Mouse (Mus musculus): ENCODE measurements around the gene Tbxas1.
A peak's percentile ranks its signal among the peaks of the same experiment; 100 is the strongest.

The Tbxas1 gene

GRCm38 (mm10) chr6:38923870-38924817 lies 48.9 kb downstream of the Tbxas1 start:
- DNase-seq: no peak

GRCm38 (mm10) chr6:38925719-38926118 lies 50.5 kb downstream of the Tbxas1 start:
- peak; percentile 30 for DNase-seq

GRCm38 (mm10) chr6:38926135-38926962 lies 51.1 kb downstream of the Tbxas1 start:
- DNase-seq: peak; percentile 67

- DNase-seq: no peak
Observed at GRCm38 (mm10) chr6:38926963-38927361, 51.8 kb downstream of the Tbxas1 start.

GRCm38 (mm10) chr6:38928489-38928888 lies 53.3 kb downstream of the Tbxas1 start:
- no peak for DNase-seq

GRCm38 (mm10) chr6:38936009-38936408 lies 60.8 kb downstream of the Tbxas1 start:
- no peak for DNase-seq

GRCm38 (mm10) chr6:38938421-38938820 lies 63.2 kb downstream of the Tbxas1 start:
- no peak for DNase-seq

- no peak for DNase-seq
Observed at GRCm38 (mm10) chr6:38939096-38939495, 63.9 kb downstream of the Tbxas1 start.

- DNase-seq: no peak
Observed at GRCm38 (mm10) chr6:38941016-38941415, 65.8 kb downstream of the Tbxas1 start.

GRCm38 (mm10) chr6:38942771-38943170 lies 67.6 kb downstream of the Tbxas1 start:
- no peak for DNase-seq

- no peak for DNase-seq
Observed at GRCm38 (mm10) chr6:38944392-38944791, 69.2 kb downstream of the Tbxas1 start.

GRCm38 (mm10) chr6:38944826-38945225 lies 69.6 kb downstream of the Tbxas1 start:
- DNase-seq: no peak

- no peak for DNase-seq
Observed at GRCm38 (mm10) chr6:38945681-38946080, 70.5 kb downstream of the Tbxas1 start.

- no peak for DNase-seq
Observed at GRCm38 (mm10) chr6:38947282-38947681, 72.1 kb downstream of the Tbxas1 start.

- no peak for DNase-seq
Observed at GRCm38 (mm10) chr6:38949683-38950161, 74.5 kb downstream of the Tbxas1 start.

- no peak for DNase-seq
Observed at GRCm38 (mm10) chr6:38950341-38950740, 75.1 kb downstream of the Tbxas1 start.

- DNase-seq: no peak
Observed at GRCm38 (mm10) chr6:38950838-38951237, 75.6 kb downstream of the Tbxas1 start.

GRCm38 (mm10) chr6:38956641-38957040 lies 81.4 kb downstream of the Tbxas1 start:
- no peak for DNase-seq

GRCm38 (mm10) chr6:38957246-38957645 lies 82.0 kb downstream of the Tbxas1 start:
- no peak for DNase-seq

GRCm38 (mm10) chr6:38959502-38959901 lies 84.3 kb downstream of the Tbxas1 start:
- no peak for DNase-seq

GRCm38 (mm10) chr6:38960367-38960766 lies 85.2 kb downstream of the Tbxas1 start:
- DNase-seq: no peak

- no peak for DNase-seq
Observed at GRCm38 (mm10) chr6:38960791-38961426, 85.7 kb downstream of the Tbxas1 start.

- DNase-seq: no peak
Observed at GRCm38 (mm10) chr6:38961427-38962033, 86.3 kb downstream of the Tbxas1 start.

All from embryo, embryonic 11 days (tissue).